Mouse (Mus musculus): ENCODE results near the gene Lrrc4. TPM values are rescaled to one million over a fixed set of nuclear protein-coding genes. Genes with fewer than 3 reads are reported as not detected.

The Lrrc4 gene
- polyA plus RNA-seq, 1 experiment from 2014 or later: 0.85 TPM

- Histone ChIP-seq H3K4me2 (ENCODE audit: low read length) (no peak overlapping the region), H3K4me3 (ENCODE audit: low read depth, low read length) (no peak overlapping the region), H3K27ac (ENCODE audit: low read depth) (no peak overlapping the region), H3K36me3 (ENCODE audit: control insufficient read depth, insufficient read depth, low read length) (no peaks in the 10 kb centered on the region), H3K27me3 (replicated peaks; ENCODE audit: control insufficient read depth, insufficient read depth, low read length) (no peaks in the 10 kb centered on the region), H3K4me1 (replicated peaks; ENCODE audit: control insufficient read depth, insufficient read depth, low read length) (peaks cover 24% of the 10 kb centered on the region), H3K9me3 (ENCODE audit: control insufficient read depth, low read length) (no peaks in the 10 kb centered on the region), H3K9ac (ENCODE audit: low read length) (no peak overlapping the region)
- DNase-seq (ENCODE audit: low spot score) (no peak), ATAC-seq (replicated peaks; ENCODE audit: low FRiP score, low TSS enrichment, low read depth) (no peak)
- 84% methylated on average over 9 of the region's 9 CpGs for WGBS
These were observed 18.9 kb upstream of the Lrrc4 start for GRCm38 (mm10) chr6:28850326-28850900.

DNA sequence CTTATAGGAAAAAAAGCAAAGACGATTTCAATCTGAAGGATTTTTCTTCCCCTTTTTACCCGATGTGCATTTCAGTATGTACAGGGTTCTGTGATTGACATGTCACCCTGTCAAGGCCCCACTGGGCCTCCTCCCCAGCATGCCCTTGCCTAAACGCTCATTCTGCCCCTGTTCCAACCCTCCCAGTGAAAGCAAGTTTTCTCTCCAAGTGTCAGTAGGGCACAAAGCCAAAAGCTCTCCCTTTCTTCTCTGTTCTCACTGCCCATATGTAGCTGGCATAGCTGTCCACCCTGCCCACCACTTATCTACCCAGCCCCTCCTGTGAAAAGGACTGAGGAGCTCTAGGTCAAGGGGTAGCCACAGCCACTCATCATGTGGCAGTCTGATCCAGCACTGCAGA lies 17.8 kb upstream of the Lrrc4 start:
- Histone ChIP-seq H3K27me3 (replicated peaks; ENCODE audit: control insufficient read depth, insufficient read depth, low read length) (no peaks in the 10 kb centered on the region), H3K4me1 (replicated peaks; ENCODE audit: control insufficient read depth, insufficient read depth, low read length) (peaks cover 18% of the 10 kb centered on the region), H3K9ac (ENCODE audit: low read length) (no peak overlapping the region), H3K4me2 (ENCODE audit: low read length) (no peak overlapping the region), H3K4me3 (ENCODE audit: low read depth, low read length) (no peak overlapping the region), H3K36me3 (ENCODE audit: control insufficient read depth, insufficient read depth, low read length) (no peaks in the 10 kb centered on the region), H3K27ac (ENCODE audit: low read depth) (no peak overlapping the region), H3K9me3 (ENCODE audit: control insufficient read depth, low read length) (no peaks in the 10 kb centered on the region)
- no peak for ATAC-seq (replicated peaks; ENCODE audit: low FRiP score, low TSS enrichment, low read depth)
- WGBS: 71% methylated on average over 3 of the region's 3 CpGs
- DNase-seq (ENCODE audit: low spot score): no peak

DNA sequence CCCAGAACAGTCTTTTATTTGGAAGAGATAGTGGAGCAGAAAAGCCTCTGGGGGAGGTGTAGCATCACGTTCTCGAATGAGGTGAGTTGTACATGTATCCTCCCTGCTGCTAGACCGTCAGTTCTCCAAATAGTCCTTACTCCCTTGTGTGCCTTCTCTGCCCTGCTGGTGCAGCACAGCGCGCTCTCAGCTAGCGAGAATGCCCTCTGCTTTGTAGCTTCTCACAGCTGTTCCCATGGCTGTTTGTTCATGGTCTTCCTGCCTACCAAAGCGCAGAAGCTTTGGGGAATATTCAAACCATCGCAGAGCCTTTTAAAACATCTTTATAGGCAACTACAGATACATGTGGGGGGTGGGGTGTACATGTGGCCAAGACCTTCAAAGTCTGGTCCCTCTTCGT lies 17.3 kb upstream of the Lrrc4 start:
- no peaks in the 10 kb centered on the region for H3K9me3 ChIP-seq (ENCODE audit: control insufficient read depth, low read length)
- no peak for ATAC-seq (replicated peaks; ENCODE audit: low FRiP score, low TSS enrichment, low read depth)
- H3K9ac ChIP-seq (ENCODE audit: low read length): no peak overlapping the region
- no peaks in the 10 kb centered on the region for H3K36me3 ChIP-seq (ENCODE audit: control insufficient read depth, insufficient read depth, low read length)
- H3K4me3 ChIP-seq (ENCODE audit: low read depth, low read length): no peak overlapping the region
- WGBS: 75% methylated on average over 9 of the region's 9 CpGs
- H3K27me3 ChIP-seq (replicated peaks; ENCODE audit: control insufficient read depth, insufficient read depth, low read length): no peaks in the 10 kb centered on the region
- no peak overlapping the region for H3K27ac ChIP-seq (ENCODE audit: low read depth)
- H3K4me1 ChIP-seq (replicated peaks; ENCODE audit: control insufficient read depth, insufficient read depth, low read length): peaks cover 14% of the 10 kb centered on the region
- DNase-seq (ENCODE audit: low spot score): no peak
- no peak overlapping the region for H3K4me2 ChIP-seq (ENCODE audit: low read length)

DNA sequence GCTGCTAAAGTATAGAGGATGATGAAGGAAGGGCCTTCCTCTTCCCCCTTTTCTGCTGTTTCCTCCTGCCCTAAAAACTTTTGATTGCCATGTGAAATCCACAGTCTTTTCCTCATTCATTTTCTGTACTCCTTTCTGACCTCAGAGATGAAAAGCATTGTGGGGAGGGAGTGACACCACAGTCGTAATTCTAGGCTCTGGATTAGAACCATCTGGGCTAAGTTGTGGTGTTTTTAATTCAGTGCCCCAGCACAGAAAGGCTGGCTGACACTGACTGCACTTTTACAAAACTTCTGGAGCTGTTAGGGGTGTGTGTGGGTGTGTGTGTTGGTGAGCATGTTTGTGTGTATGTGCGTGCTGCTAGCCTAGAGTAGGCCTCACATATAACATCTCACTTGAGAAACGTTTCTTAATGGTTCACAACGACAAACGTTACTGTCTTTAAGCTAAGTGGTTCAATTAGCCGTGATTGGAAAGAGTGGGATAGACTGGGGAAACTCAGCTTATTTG lies 16.8 kb upstream of the Lrrc4 start:
- Histone ChIP-seq H3K27me3 (replicated peaks; ENCODE audit: control insufficient read depth, insufficient read depth, low read length) (no peaks in the 10 kb centered on the region), H3K4me3 (ENCODE audit: low read depth, low read length) (no peak overlapping the region), H3K4me1 (replicated peaks; ENCODE audit: control insufficient read depth, insufficient read depth, low read length) (peaks cover 9% of the 10 kb centered on the region), H3K9ac (ENCODE audit: low read length) (no peak overlapping the region), H3K4me2 (ENCODE audit: low read length) (no peak overlapping the region), H3K27ac (ENCODE audit: low read depth) (no peak overlapping the region), H3K9me3 (ENCODE audit: control insufficient read depth, low read length) (no peaks in the 10 kb centered on the region), H3K36me3 (ENCODE audit: control insufficient read depth, insufficient read depth, low read length) (no peaks in the 10 kb centered on the region)
- 69% methylated on average over 6 of the region's 6 CpGs for WGBS
- DNase-seq (ENCODE audit: low spot score) (no peak), ATAC-seq (replicated peaks; ENCODE audit: low FRiP score, low TSS enrichment, low read depth) (no peak)

GRCm38 (mm10) chr6:28847616-28848015 lies 16.1 kb upstream of the Lrrc4 start:
- ATAC-seq (replicated peaks; ENCODE audit: low FRiP score, low TSS enrichment, low read depth) (no peak), DNase-seq (ENCODE audit: low spot score) (no peak)
- H3K36me3 ChIP-seq (ENCODE audit: control insufficient read depth, insufficient read depth, low read length): no peaks in the 10 kb centered on the region
- no peak overlapping the region for H3K4me2 ChIP-seq (ENCODE audit: low read length)
- no peak overlapping the region for H3K4me3 ChIP-seq (ENCODE audit: low read depth, low read length)
- H3K27me3 ChIP-seq (replicated peaks; ENCODE audit: control insufficient read depth, insufficient read depth, low read length): no peaks in the 10 kb centered on the region
- no peaks in the 10 kb centered on the region for H3K9me3 ChIP-seq (ENCODE audit: control insufficient read depth, low read length)
- WGBS: 66% methylated on average over 6 of the region's 6 CpGs
- peaks cover 6% of the 10 kb centered on the region for H3K4me1 ChIP-seq (replicated peaks; ENCODE audit: control insufficient read depth, insufficient read depth, low read length)
- no peak overlapping the region for H3K9ac ChIP-seq (ENCODE audit: low read length)
- no peak overlapping the region for H3K27ac ChIP-seq (ENCODE audit: low read depth)

- Histone ChIP-seq H3K4me2 (ENCODE audit: low read length) (no peak overlapping the region), H3K4me1 (replicated peaks; ENCODE audit: control insufficient read depth, insufficient read depth, low read length) (peaks cover 6% of the 10 kb centered on the region), H3K27me3 (replicated peaks; ENCODE audit: control insufficient read depth, insufficient read depth, low read length) (no peaks in the 10 kb centered on the region), H3K9me3 (ENCODE audit: control insufficient read depth, low read length) (no peaks in the 10 kb centered on the region), H3K4me3 (ENCODE audit: low read depth, low read length) (no peak overlapping the region), H3K27ac (ENCODE audit: low read depth) (no peak overlapping the region), H3K9ac (ENCODE audit: low read length) (no peak overlapping the region), H3K36me3 (ENCODE audit: control insufficient read depth, insufficient read depth, low read length) (no peaks in the 10 kb centered on the region)
- ATAC-seq (replicated peaks; ENCODE audit: low FRiP score, low TSS enrichment, low read depth): no peak
- DNase-seq (ENCODE audit: low spot score): no peak
- 64% methylated on average over 4 of the region's 4 CpGs for WGBS
These were observed 14.1 kb upstream of the Lrrc4 start for GRCm38 (mm10) chr6:28845610-28846009.

- no peak for ATAC-seq (replicated peaks; ENCODE audit: low FRiP score, low TSS enrichment, low read depth)
These were observed 11.1 kb upstream of the Lrrc4 start for GRCm38 (mm10) chr6:28842375-28843276.

DNA sequence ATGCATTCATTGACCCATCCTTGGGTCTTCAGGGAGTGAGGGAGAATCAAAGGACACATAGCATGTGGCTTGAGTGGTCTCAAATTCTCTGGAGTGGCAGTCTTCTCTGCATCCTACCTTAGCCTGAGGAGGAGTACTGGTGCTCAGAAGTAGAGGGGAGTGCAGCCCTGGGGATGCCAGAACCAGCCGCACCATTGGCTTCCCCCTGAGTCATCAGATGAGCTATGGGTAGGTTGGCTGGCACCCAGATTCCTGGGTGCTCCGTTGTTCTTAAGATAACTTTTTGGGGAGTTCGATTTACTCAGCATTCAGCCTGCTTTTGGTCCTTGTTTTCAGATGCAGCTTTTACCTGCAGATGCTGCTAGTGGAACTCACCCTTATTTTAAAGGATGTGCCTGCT lies 10.0 kb upstream of the Lrrc4 start:
- Histone ChIP-seq H3K4me1 (replicated peaks; ENCODE audit: control insufficient read depth, insufficient read depth, low read length) (no peaks in the 10 kb centered on the region), H3K9ac (ENCODE audit: low read length) (no peak overlapping the region), H3K4me3 (ENCODE audit: low read depth, low read length) (no peak overlapping the region), H3K4me2 (ENCODE audit: low read length) (no peak overlapping the region), H3K9me3 (ENCODE audit: control insufficient read depth, low read length) (no peaks in the 10 kb centered on the region), H3K27ac (ENCODE audit: low read depth) (no peak overlapping the region), H3K27me3 (replicated peaks; ENCODE audit: control insufficient read depth, insufficient read depth, low read length) (no peaks in the 10 kb centered on the region), H3K36me3 (ENCODE audit: control insufficient read depth, insufficient read depth, low read length) (no peaks in the 10 kb centered on the region)
- WGBS: 84% methylated on average over 3 of the region's 3 CpGs
- ATAC-seq (replicated peaks; ENCODE audit: low FRiP score, low TSS enrichment, low read depth): no peak
- DNase-seq (ENCODE audit: low spot score): no peak

More at GRCm38 (mm10) chr6:28842375-28843276, 11.1 kb upstream of the Lrrc4 start:
- H3K36me3 ChIP-seq (ENCODE audit: control insufficient read depth, insufficient read depth, low read length): no peaks in the 10 kb centered on the region
- H3K4me3 ChIP-seq (ENCODE audit: low read depth, low read length): no peak overlapping the region
- H3K27ac ChIP-seq (ENCODE audit: low read depth): no peak overlapping the region
- H3K27me3 ChIP-seq (replicated peaks; ENCODE audit: control insufficient read depth, insufficient read depth, low read length): no peaks in the 10 kb centered on the region
- WGBS: 79% methylated on average over 4 of the region's 4 CpGs
- no peak overlapping the region for H3K9ac ChIP-seq (ENCODE audit: low read length)
- H3K4me2 ChIP-seq (ENCODE audit: low read length): no peak overlapping the region
- H3K4me1 ChIP-seq (replicated peaks; ENCODE audit: control insufficient read depth, insufficient read depth, low read length): no peaks in the 10 kb centered on the region
- DNase-seq (ENCODE audit: low spot score): no peak
- H3K9me3 ChIP-seq (ENCODE audit: control insufficient read depth, low read length): no peaks in the 10 kb centered on the region
